Mouse (Mus musculus) CH12.LX (cell line): ENCODE measurements around the gene Dusp22. TPM values are rescaled to one million over a fixed set of nuclear protein-coding genes. Genes with fewer than 3 reads are reported as not detected.
A peak's percentile ranks its signal among the peaks of the same experiment; 100 is the strongest.

ENCODE experiments used
- DNase-seq: peaks from one replicate; pipeline ENCODE4 v3.0.0-alpha.2; 2013; ENCODE audit errors: extremely low read depth
- H3K27ac ChIP-seq: 2 replicates; pipeline ENCODE4 v1.5.1; 2012; ENCODE audit warnings: low read depth, mild to moderate bottlenecking, control low read depth, moderate library complexity; ENCODE audit not compliant: insufficient read depth
- H3K27me3 ChIP-seq: replicated peaks from 2 replicates; pipeline ENCODE3; 2012; ENCODE audit warnings: inconsistent platforms
- H3K36me3 ChIP-seq, 2 experiments: replicated peaks in 1 of 2; 2 replicates each; pipeline versions ENCODE3 to v1.6.1; 2012; ENCODE audit warnings: inconsistent platforms in 1 of 2, low read length in 1 of 2, mild to moderate bottlenecking in 1 of 2, mixed read lengths in 1 of 2, moderate library complexity in 1 of 2; ENCODE audit not compliant: control insufficient read depth in 1 of 2, insufficient read depth in 1 of 2
- H3K4me1 ChIP-seq, 2 experiments: 2 replicates each; pipeline ENCODE4 v1.6.1; 2012; ENCODE audit warnings: inconsistent platforms in 1 of 2, moderate library complexity in 1 of 2; ENCODE audit not compliant: insufficient read depth in 2 of 2, control insufficient read depth in 1 of 2
- H3K4me2 ChIP-seq: 2 replicates; pipeline ENCODE4 v1.6.1; 2012; ENCODE audit warnings: low read depth, mild to moderate bottlenecking, control low read depth; ENCODE audit not compliant: poor library complexity, insufficient read depth, severe bottlenecking
- H3K4me3 ChIP-seq, 3 experiments: fragments of 150-350 bp in 1 of 3; sonication (generic) in 1 of 3; replicated peaks in 1 of 3; 2 replicates each; pipeline versions ENCODE3 to v1.5.1; 2011 to 2012; ENCODE audit warnings: low read depth in 2 of 3, low read length in 2 of 3, mild to moderate bottlenecking in 2 of 3, moderate library complexity in 2 of 3, control low read depth in 1 of 3, improper control_type of control experiment in 1 of 3, inconsistent platforms in 1 of 3, mixed read lengths in 1 of 3; ENCODE audit not compliant: poor library complexity in 1 of 3
- H3K79me2 ChIP-seq: replicated peaks from 2 replicates; pipeline ENCODE4 v1.6.1; 2012; ENCODE audit warnings: mild to moderate bottlenecking, moderate library complexity; ENCODE audit not compliant: control insufficient read depth, poor library complexity, insufficient read depth, severe bottlenecking; ENCODE audit errors: extremely low read depth
- H3K9ac ChIP-seq: 2 replicates; pipeline ENCODE4 v1.6.1; 2012; ENCODE audit warnings: low read depth, mild to moderate bottlenecking, control low read depth, moderate library complexity; ENCODE audit not compliant: insufficient read depth
- H3K9me3 ChIP-seq: replicated peaks from 2 replicates; pipeline ENCODE3; 2012; ENCODE audit warnings: low read length, inconsistent platforms, mixed read lengths
- BHLHE40 ChIP-seq: IDR thresholded peaks from 2 replicates; pipeline ENCODE4 v1.6.1; 2011; ENCODE audit warnings: mild to moderate bottlenecking, low read depth, low read length, improper control_type of control experiment
- CHD1 ChIP-seq: IDR thresholded peaks from 2 replicates; pipeline ENCODE4 v1.6.1; 2012; ENCODE audit warnings: low read depth, low read length, improper control_type of control experiment, inconsistent platforms
- CHD2 ChIP-seq: IDR thresholded peaks from 2 replicates; pipeline ENCODE4 v1.6.1; 2011; ENCODE audit warnings: low read length, improper control_type of control experiment
- CTCF ChIP-seq, 2 experiments: IDR thresholded peaks in 1 of 2; conservative IDR thresholded peaks in 1 of 2; 2 replicates each; pipeline ENCODE4 v1.5.1; 2011 to 2012; ENCODE audit warnings: low read depth in 2 of 2, low read length in 2 of 2, improper control_type of control experiment in 1 of 2, inconsistent platforms in 1 of 2, mild to moderate bottlenecking in 1 of 2, moderate library complexity in 1 of 2
- E2F4 ChIP-seq: IDR thresholded peaks from 2 replicates; pipeline ENCODE4 v1.6.1; 2011; ENCODE audit warnings: low read depth, low read length, improper control_type of control experiment; ENCODE audit not compliant: insufficient replicate concordance
- ELF1 ChIP-seq: IDR thresholded peaks from 2 replicates; pipeline ENCODE4 v1.6.1; 2014; ENCODE audit warnings: low read depth, mild to moderate bottlenecking, inconsistent platforms, low read length, improper control_type of control experiment
- EP300 ChIP-seq: IDR thresholded peaks from 2 replicates; pipeline ENCODE4 v1.6.1; 2011; ENCODE audit warnings: low read length, improper control_type of control experiment
- ETS1 ChIP-seq: conservative IDR thresholded peaks from 2 replicates; pipeline ENCODE4 v1.6.1; 2012; ENCODE audit warnings: low read depth, mild to moderate bottlenecking, inconsistent platforms, low read length, improper control_type of control experiment, moderate library complexity
- GABPA ChIP-seq: IDR thresholded peaks from 2 replicates; pipeline ENCODE4 v1.6.1; 2012; ENCODE audit warnings: low read depth, low read length, improper control_type of control experiment, inconsistent platforms; ENCODE audit not compliant: insufficient replicate concordance
- HCFC1 ChIP-seq: IDR thresholded peaks from 2 replicates; pipeline ENCODE4 v1.6.1; 2012; ENCODE audit warnings: low read depth, mild to moderate bottlenecking, inconsistent platforms, low read length, improper control_type of control experiment
- IRF4 ChIP-seq: IDR thresholded peaks from 2 replicates; pipeline ENCODE4 v1.6.1; 2014; ENCODE audit warnings: low read depth, mild to moderate bottlenecking, inconsistent platforms, low read length, improper control_type of control experiment
- JUN ChIP-seq: IDR thresholded peaks from 2 replicates; pipeline ENCODE4 v1.6.1; 2011; ENCODE audit warnings: low read depth, mild to moderate bottlenecking, low read length, improper control_type of control experiment, moderate library complexity; ENCODE audit not compliant: insufficient read depth
- JUND ChIP-seq: conservative IDR thresholded peaks from 2 replicates; pipeline ENCODE4 v1.6.1; 2011; ENCODE audit warnings: low read depth, low read length, improper control_type of control experiment
- KAT2A ChIP-seq: IDR thresholded peaks from 2 replicates; pipeline ENCODE4 v1.6.1; 2012; ENCODE audit warnings: low read length, improper control_type of control experiment, inconsistent platforms; ENCODE audit not compliant: insufficient replicate concordance
- MAFK ChIP-seq: IDR thresholded peaks from 2 replicates; pipeline ENCODE4 v1.6.1; 2011; ENCODE audit warnings: low read length, improper control_type of control experiment; ENCODE audit not compliant: insufficient replicate concordance
- MAX ChIP-seq: IDR thresholded peaks from 2 replicates; pipeline ENCODE4 v1.6.1; 2011; ENCODE audit warnings: low read length, improper control_type of control experiment
- MAZ ChIP-seq: IDR thresholded peaks from 2 replicates; pipeline ENCODE4 v1.6.1; 2012; ENCODE audit warnings: low read depth, mild to moderate bottlenecking, inconsistent platforms, low read length, improper control_type of control experiment, moderate library complexity
- MEF2A ChIP-seq: IDR thresholded peaks from 2 replicates; pipeline ENCODE4 v1.6.1; 2014; ENCODE audit warnings: low read depth, mild to moderate bottlenecking, inconsistent platforms, low read length, improper control_type of control experiment, borderline replicate concordance
- MXI1 ChIP-seq: IDR thresholded peaks from 2 replicates; pipeline ENCODE4 v1.6.1; 2011; ENCODE audit warnings: mild to moderate bottlenecking, low read depth, low read length, improper control_type of control experiment
- MYC ChIP-seq: IDR thresholded peaks from 2 replicates; pipeline ENCODE4 v1.6.1; 2011; ENCODE audit warnings: low read depth, mild to moderate bottlenecking, improper control_type of control experiment, low read length
- NELFE ChIP-seq: IDR thresholded peaks from 2 replicates; pipeline ENCODE4 v1.6.1; 2011; ENCODE audit warnings: low read depth, low read length, improper control_type of control experiment
- NRF1 ChIP-seq: IDR thresholded peaks from 2 replicates; pipeline ENCODE4 v1.6.1; 2014; ENCODE audit warnings: low read depth, mild to moderate bottlenecking, inconsistent platforms, low read length, improper control_type of control experiment, moderate library complexity
- PAX5 ChIP-seq: IDR thresholded peaks from 2 replicates; pipeline ENCODE4 v1.6.1; 2012; ENCODE audit warnings: low read length, inconsistent platforms, mixed read lengths
- POLR2A ChIP-seq: IDR thresholded peaks from 2 replicates; pipeline ENCODE4 v1.6.1; 2011; ENCODE audit warnings: low read depth, mild to moderate bottlenecking, improper control_type of control experiment, low read length
- POLR2AphosphoS2 ChIP-seq: IDR thresholded peaks from 2 replicates; pipeline ENCODE4 v1.6.1; 2011; ENCODE audit warnings: low read depth, low read length, improper control_type of control experiment
- RAD21 ChIP-seq: IDR thresholded peaks from 2 replicates; pipeline ENCODE4 v1.6.1; 2011; ENCODE audit warnings: low read depth, mild to moderate bottlenecking, low read length, improper control_type of control experiment, moderate library complexity
- RCOR1 ChIP-seq: conservative IDR thresholded peaks from 2 replicates; pipeline ENCODE4 v1.6.1; 2012; ENCODE audit warnings: low read depth, mild to moderate bottlenecking, inconsistent platforms, low read length, improper control_type of control experiment
- SIN3A ChIP-seq: IDR thresholded peaks from 2 replicates; pipeline ENCODE4 v1.6.1; 2012; ENCODE audit warnings: low read length, improper control_type of control experiment, inconsistent platforms
- SMC3 ChIP-seq: IDR thresholded peaks from 2 replicates; pipeline ENCODE4 v1.6.1; 2011; ENCODE audit warnings: low read depth, low read length, improper control_type of control experiment
- TBP ChIP-seq: conservative IDR thresholded peaks from 2 replicates; pipeline ENCODE4 v1.6.1; 2011; ENCODE audit warnings: low read depth, low read length, improper control_type of control experiment
- TCF12 ChIP-seq: IDR thresholded peaks from 2 replicates; pipeline ENCODE4 v1.6.1; 2014; ENCODE audit warnings: low read depth, mild to moderate bottlenecking, inconsistent platforms, low read length, improper control_type of control experiment
- UBTF ChIP-seq: IDR thresholded peaks from 2 replicates; pipeline ENCODE4 v1.6.1; 2012; ENCODE audit warnings: low read depth, mild to moderate bottlenecking, inconsistent platforms, low read length, improper control_type of control experiment, moderate library complexity
- USF1 ChIP-seq: IDR thresholded peaks from 2 replicates; pipeline ENCODE4 v1.6.1; 2014; ENCODE audit warnings: low read depth, mild to moderate bottlenecking, inconsistent platforms, low read length, improper control_type of control experiment
- USF2 ChIP-seq: conservative IDR thresholded peaks from 2 replicates; pipeline ENCODE4 v1.6.1; 2011; ENCODE audit warnings: low read depth, low read length, improper control_type of control experiment
- ZC3H11A ChIP-seq: IDR thresholded peaks from 2 replicates; pipeline ENCODE4 v1.6.1; 2012; ENCODE audit warnings: low read depth, mild to moderate bottlenecking, inconsistent platforms, low read length, improper control_type of control experiment
- ZKSCAN1 ChIP-seq: IDR thresholded peaks from 2 replicates; pipeline ENCODE4 v1.6.1; 2012; ENCODE audit warnings: low read depth, inconsistent platforms, low read length, improper control_type of control experiment, borderline replicate concordance
- ZMIZ1 ChIP-seq: IDR thresholded peaks from 2 replicates; pipeline ENCODE4 v1.6.1; 2012; ENCODE audit warnings: low read depth, mild to moderate bottlenecking, inconsistent platforms, low read length, improper control_type of control experiment
- ZNF384 ChIP-seq: IDR thresholded peaks from 2 replicates; pipeline ENCODE4 v1.6.1; 2012; ENCODE audit warnings: low read depth, low read length, improper control_type of control experiment, inconsistent platforms
- dilution Hi-C: fragments of 300-500 bp; cut with MboI; formaldehyde crosslinking; loops from 2 replicates; pipeline ENCODE4 v1.14.3; 2020; ENCODE audit warnings: low sequenced_read_pairs; ENCODE audit not compliant: extremely low pct_unique_long_range_greater_than_20kb, extremely low pct_ligation_motif_present
- in situ Hi-C: fragments of 300-500 bp; cut with MboI; formaldehyde crosslinking; loops from 3 replicates; pipeline ENCODE4 v1.14.3; 2019; ENCODE audit warnings: low sequenced_read_pairs, low pct_ligation_motif_present, low pct_unique_long_range_greater_than_20kb, mixed read lengths
- polyA plus RNA-seq: library from polyadenylated mRNA; unstranded; fragments of >175 nt; gene quantifications from 2 replicates; pipeline ENCODE4 v1.2.1, GENCODE M21; 2012; ENCODE audit warnings: low read depth; ENCODE audit not compliant: insufficient read length
- total RNA-seq, 2 experiments: library from RNA; depleted of rRNA; stranded (reverse); fragments of 300-350 nt in 1 of 2; fragments of >200 nt in 1 of 2; gene quantifications; 2 replicates each; pipeline ENCODE4 v1.2.3; 2012 to 2014

Gene Dusp22
- total and polyA plus RNA-seq, 3 experiments = 18.0 to 28.7 (median 22.5) TPM

DNA sequence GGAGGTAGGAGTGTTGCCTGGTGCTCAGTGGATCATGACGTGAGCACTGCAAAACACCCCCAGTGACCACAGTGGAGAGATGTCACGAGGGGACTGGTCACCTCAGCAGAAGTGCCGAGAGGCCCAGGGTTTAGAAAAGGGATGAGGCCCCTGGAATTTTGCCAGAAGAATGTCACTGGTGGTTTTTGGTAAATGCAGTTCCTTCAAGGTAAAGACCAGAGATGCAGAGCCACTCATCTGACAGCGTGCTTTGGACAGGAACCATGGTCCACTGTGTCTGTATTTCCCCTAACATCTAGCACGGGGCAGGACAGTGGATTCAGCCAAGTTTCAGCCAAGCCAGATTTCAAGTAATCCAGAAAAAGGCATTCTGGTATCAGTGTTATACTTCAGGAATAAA lies 76.9 kb downstream of the Dusp22 start:
- Histone ChIP-seq H3K79me2 (no peaks in the 10 kb centered on the region), H3K27ac (peak overlapping the region; percentile 97), H3K4me3 (peak overlapping the region in 1 of 3 experiments; percentile 23), H3K36me3 (no peaks in the 10 kb centered on the region), H3K9me3 (peaks cover 2% of the 10 kb centered on the region), H3K9ac (peak overlapping the region; percentile 46; the same call in 1 of the 2 replicates), H3K27me3 (no peaks in the 10 kb centered on the region), H3K4me2 (peak overlapping the region; percentile 4; the same call in 1 of the 2 replicates), H3K4me1 (peaks cover 39 to 80% of the 10 kb centered on the region in 2 experiments)
- peak; percentile 67 for TF ChIP-seq IRF4
- no peak for TF ChIP-seq NELFE
- TF ChIP-seq RCOR1 = 0 out of 2 replicates have a peak, but pooled peaks have one; percentile 57
- peak; percentile 17; the same call in 1 of the 2 replicates for TF ChIP-seq CHD2
- TF ChIP-seq BHLHE40 = peak; percentile 90
- no peak for TF ChIP-seq SMC3
- no peak for TF ChIP-seq POLR2AphosphoS2
- TF ChIP-seq ELF1 = no peak
- no peak for TF ChIP-seq PAX5
- TF ChIP-seq ZNF384 = 0 out of 2 replicates have a peak, but pooled peaks have one; percentile 7
- TF ChIP-seq JUND = peak; percentile 36; the same call in 1 of the 2 replicates
- peak; percentile 45; the same call in 1 of the 2 replicates for TF ChIP-seq POLR2A
- TF ChIP-seq ZKSCAN1 = no peak
- TF ChIP-seq ZMIZ1 = 0 out of 2 replicates have a peak, but pooled peaks have one; percentile 54
- TF ChIP-seq JUN = no peak
- TF ChIP-seq EP300 = peak; percentile 76
- TF ChIP-seq UBTF = no peak
- TF ChIP-seq MEF2A = peak; percentile 64; the same call in 1 of the 2 replicates
- peak; percentile 34; the same call in 1 of the 2 replicates for TF ChIP-seq SIN3A
- TF ChIP-seq TCF12 = peak; percentile 80
- TF ChIP-seq MYC = peak; percentile 34; the same call in 1 of the 2 replicates
- TF ChIP-seq CTCF (conservative IDR thresholded peaks at IDR 0.05 in 1 of 2, IDR thresholded peaks at IDR 0.05 in 1 of 2; ENCODE audit: low read depth in 2 of 2, low read length in 2 of 2) = no peak
- TF ChIP-seq NRF1 = no peak
- no peak for TF ChIP-seq KAT2A
- TF ChIP-seq ZC3H11A = no peak
- peak; percentile 79 for TF ChIP-seq MAX
- TF ChIP-seq RAD21 = no peak; the same call in 1 of the 2 replicates
- TF ChIP-seq USF2 = no peak
- no peak for TF ChIP-seq GABPA
- TF ChIP-seq E2F4 = no peak
- no peak for TF ChIP-seq USF1
- TF ChIP-seq MAZ = 0 out of 2 replicates have a peak, but pooled peaks have one; percentile 39
- TF ChIP-seq MAFK = peak; percentile 42; the same call in 1 of the 2 replicates
- peak; percentile 75; the same call in 1 of the 2 replicates for TF ChIP-seq MXI1
- peak; percentile 78 for TF ChIP-seq ETS1
- TF ChIP-seq CHD1 = no peak
- TF ChIP-seq TBP = no peak
- TF ChIP-seq HCFC1 = no peak
- DNase-seq = no peak
- in situ Hi-C loops (no loop called here), dilution Hi-C loops (no loop called here)
